Mouse (Mus musculus) heart, postnatal 14 days (tissue): ENCODE results near the gene Rbm8a2. TPM values are rescaled to one million over a fixed set of nuclear protein-coding genes. Genes with fewer than 3 reads are reported as not detected.

ENCODE experiments used
- DNase-seq, 2 experiments: peaks; one replicate each; pipeline ENCODE4 v3.0.0; 2021 to 2022
- intact Hi-C: fragments of 180-260 bp; cut with DNase I; formaldehyde crosslinking; loops from one replicate; pipeline ENCODE4 v1.15.1; 2025
- total RNA-seq, 2 experiments: library from RNA; stranded (reverse); gene quantifications; 2 replicates each; pipeline ENCODE4 v1.2.3; 2021

The Rbm8a2 gene
- total RNA-seq, 2 experiments from 2014 or later, result not detected

GRCm38 (mm10) chr1:175936282-175936737 lies 42.6 kb downstream of the Rbm8a2 start:
- DNase-seq, result peak; percentile 38 to 81
- intact Hi-C loops, result loop anchor here (1.0 to 5.0 kb wide), 3 partner anchors 286 to 926 kb away; no protein-coding TSS in a partner anchor

- intact Hi-C loops, result no loop called here
Observed at GRCm38 (mm10) chr1:175931391-175931790, 47.5 kb downstream of the Rbm8a2 start.

More at GRCm38 (mm10) chr1:175931391-175931790, 47.5 kb downstream of the Rbm8a2 start:
- peak; percentile 10 to 12 for DNase-seq

Other genes starting within 250 kb of the Rbm8a2 start
- 1 to 10 TPM; 1.1 to 2.2 TPM for gene Exo1, start 98.5 kb downstream of the Rbm8a2 start, total RNA-seq
- not detected for gene Gm38100, start 58.8 kb downstream of the Rbm8a2 start, total RNA-seq